Mouse (Mus musculus) kidney, adult 11 months (tissue): ENCODE measurements around the gene Flad1.

Source experiments
- DNase-seq: peaks from one replicate; pipeline ENCODE4 v3.0.0; 2022

Gene Flad1

GRCm38 (mm10) chr3:89381233-89381632 lies 30.4 kb downstream of the Flad1 start:
- no peak for DNase-seq

GRCm38 (mm10) chr3:89380711-89381110 lies 31.0 kb downstream of the Flad1 start:
- DNase-seq, result no peak

GRCm38 (mm10) chr3:89380291-89380690 lies 31.4 kb downstream of the Flad1 start:
- DNase-seq, result no peak

- DNase-seq, result no peak
Measured at GRCm38 (mm10) chr3:89379388-89380131, 32.1 kb downstream of the Flad1 start.

GRCm38 (mm10) chr3:89378394-89379067 lies 33.1 kb downstream of the Flad1 start:
- peak; percentile 71 for DNase-seq

GRCm38 (mm10) chr3:89377831-89378230 lies 33.8 kb downstream of the Flad1 start:
- no peak for DNase-seq

GRCm38 (mm10) chr3:89373581-89374231 lies 38.0 kb downstream of the Flad1 start:
- no peak for DNase-seq

- no peak for DNase-seq
Measured at GRCm38 (mm10) chr3:89367338-89367737, 44.3 kb downstream of the Flad1 start.

GRCm38 (mm10) chr3:89365486-89366414 lies 45.9 kb downstream of the Flad1 start:
- no peak for DNase-seq

- no peak for DNase-seq
Measured at GRCm38 (mm10) chr3:89365153-89365485, 46.6 kb downstream of the Flad1 start, which contains the start of gene Dcst1. Gene Dcst1, minus strand, starts transcription at chr3:89365253.

GRCm38 (mm10) chr3:89364631-89365030 lies 47.0 kb downstream of the Flad1 start:
- DNase-seq, result no peak

- DNase-seq, result no peak
Measured at GRCm38 (mm10) chr3:89361675-89362074, 50.0 kb downstream of the Flad1 start, which contains the start of gene Dcst2. Gene Dcst2, plus strand, starts transcription at chr3:89361975.

GRCm38 (mm10) chr3:89360237-89360636 lies 51.4 kb downstream of the Flad1 start:
- no peak for DNase-seq

GRCm38 (mm10) chr3:89359630-89360029 lies 52.0 kb downstream of the Flad1 start:
- DNase-seq, result no peak

- DNase-seq, result no peak
Measured at GRCm38 (mm10) chr3:89356029-89356428, 55.6 kb downstream of the Flad1 start.

- DNase-seq, result peak; percentile 76
Measured at GRCm38 (mm10) chr3:89355512-89355902, 56.2 kb downstream of the Flad1 start.

GRCm38 (mm10) chr3:89354816-89355511 lies 56.7 kb downstream of the Flad1 start:
- DNase-seq, result peak; percentile 89

- DNase-seq, result peak; percentile 68
Measured at GRCm38 (mm10) chr3:89351271-89351670, 60.4 kb downstream of the Flad1 start.
